Mouse (Mus musculus): ENCODE measurements around the gene Lpcat4.

DNA sequence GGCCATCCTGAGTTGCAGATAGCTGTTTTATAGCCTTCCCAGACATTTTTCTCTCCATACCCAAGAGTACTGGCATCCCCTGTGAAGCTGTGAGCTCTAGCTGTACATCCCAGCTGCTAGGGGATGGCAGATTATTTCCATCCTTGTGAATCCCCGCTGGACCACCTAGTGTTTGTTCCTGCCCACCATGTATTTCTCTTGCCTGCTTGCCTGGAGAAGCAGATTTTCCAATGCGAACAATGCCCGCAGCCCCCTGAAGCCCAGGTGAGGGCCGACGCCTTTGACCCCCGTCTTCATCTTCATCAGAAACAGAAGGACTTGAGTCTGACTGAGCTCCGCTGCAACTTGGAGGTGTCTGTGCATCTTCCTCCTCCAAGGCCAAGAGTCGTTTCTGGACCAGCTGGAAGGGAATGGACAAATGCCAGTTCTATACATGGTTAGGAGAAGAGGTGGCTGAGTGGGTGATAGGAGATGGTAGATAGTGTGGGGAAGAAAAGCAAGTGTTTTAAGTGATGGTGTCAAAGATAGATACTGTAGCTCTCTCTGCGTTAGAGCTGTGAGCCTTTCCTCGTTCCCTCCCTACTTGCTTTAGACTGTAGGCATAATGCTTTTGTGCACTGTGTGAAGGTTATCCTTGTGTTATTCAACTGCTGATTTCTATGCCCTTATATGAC lies 10.6 kb downstream of the Lpcat4 start:
- TF ChIP-seq CTCF (IDR thresholded peaks at IDR 0.05; ENCODE audit: borderline replicate concordance, control insufficient read depth, extremely low read depth, insufficient read depth, low read length, poor library complexity) (no peak), POLR2A (IDR thresholded peaks at IDR 0.05; ENCODE audit: control insufficient read depth, extremely low read depth, insufficient read depth, low read length, poor library complexity) (no peak)
